Mouse (Mus musculus) cerebellum, adult 8-10 months (tissue): Measurements from ENCODE around the gene Tmprss4.
A peak's percentile ranks its signal among the peaks of the same experiment; 100 is the strongest.

Experiments used
- DNase-seq: peaks from one replicate; pipeline ENCODE4 v3.0.0; 2022

Tmprss4 gene

GRCm38 (mm10) chr9:45196125-45196830 lies 7.6 kb downstream of the Tmprss4 start:
- no peak for DNase-seq

GRCm38 (mm10) chr9:45195468-45195867 lies 8.4 kb downstream of the Tmprss4 start:
- no peak for DNase-seq

GRCm38 (mm10) chr9:45189661-45190174 lies 14.2 kb downstream of the Tmprss4 start:
- no peak for DNase-seq

- no peak for DNase-seq
These were observed 15.0 kb downstream of the Tmprss4 start for GRCm38 (mm10) chr9:45188570-45189563.

GRCm38 (mm10) chr9:45185250-45185649 lies 18.6 kb downstream of the Tmprss4 start:
- DNase-seq = no peak

- DNase-seq = no peak
These were observed 20.6 kb downstream of the Tmprss4 start for GRCm38 (mm10) chr9:45183266-45183665.

GRCm38 (mm10) chr9:45182521-45182920 lies 21.4 kb downstream of the Tmprss4 start:
- DNase-seq = no peak

- DNase-seq = no peak
These were observed 22.1 kb downstream of the Tmprss4 start, which contains the start of gene BC049352 for GRCm38 (mm10) chr9:45181770-45182169. Gene BC049352 (plus strand): TSS chr9:45182007.

GRCm38 (mm10) chr9:45179282-45179681 lies 24.6 kb downstream of the Tmprss4 start:
- no peak for DNase-seq

GRCm38 (mm10) chr9:45173475-45173874 lies 30.4 kb downstream of the Tmprss4 start:
- DNase-seq = no peak

- DNase-seq = no peak
These were observed 32.8 kb downstream of the Tmprss4 start for GRCm38 (mm10) chr9:45171073-45171610.

GRCm38 (mm10) chr9:45170150-45170549 lies 33.7 kb downstream of the Tmprss4 start:
- no peak for DNase-seq

- no peak for DNase-seq
These were observed 36.0 kb downstream of the Tmprss4 start for GRCm38 (mm10) chr9:45167903-45168302.

GRCm38 (mm10) chr9:45153361-45153760 lies 50.5 kb downstream of the Tmprss4 start:
- no peak for DNase-seq

GRCm38 (mm10) chr9:45150933-45151332 lies 53.0 kb downstream of the Tmprss4 start:
- DNase-seq = no peak

GRCm38 (mm10) chr9:45146267-45146597 lies 57.7 kb downstream of the Tmprss4 start:
- peak; percentile 84 for DNase-seq

- DNase-seq = no peak
These were observed 58.2 kb downstream of the Tmprss4 start for GRCm38 (mm10) chr9:45145533-45146266.

GRCm38 (mm10) chr9:45142686-45143085 lies 61.2 kb downstream of the Tmprss4 start:
- no peak for DNase-seq

- no peak for DNase-seq
These were observed 62.9 kb downstream of the Tmprss4 start for GRCm38 (mm10) chr9:45140945-45141344.

- DNase-seq = no peak
These were observed 64.8 kb downstream of the Tmprss4 start for GRCm38 (mm10) chr9:45139082-45139481.

GRCm38 (mm10) chr9:45138191-45139032 lies 65.5 kb downstream of the Tmprss4 start, which contains the start of gene Scn4b:
Gene Scn4b (plus strand): TSS chr9:45138395.
- DNase-seq = no peak
